Mouse (Mus musculus): Measurements from ENCODE around the gene Plagl1.

GRCm38 (mm10) chr10:13113641-13114040 lies 53.3 kb downstream of the Plagl1 start:
- TF ChIP-seq CTCF (IDR thresholded peaks at IDR 0.05; ENCODE audit: low read depth) (no peak), EP300 (IDR thresholded peaks at IDR 0.05; ENCODE audit: low read depth) (no peak)

Measured in heart, postnatal 0 days (tissue).